Mouse (Mus musculus) olfactory bulb, adult 2 months (tissue): ENCODE data around the gene Casc4.

Experiments
- CTCF ChIP-seq: fragments of 200-500 bp; IDR thresholded peaks from 2 replicates; pipeline ENCODE4 v1.5.1; 2012; ENCODE audit warnings: low read depth, mild to moderate bottlenecking, low read length, moderate library complexity; ENCODE audit not compliant: insufficient read depth
- POLR2A ChIP-seq: fragments of 200-500 bp; IDR thresholded peaks from 2 replicates; pipeline ENCODE4 v1.6.1; 2012; ENCODE audit warnings: mild to moderate bottlenecking, low read depth, low read length, moderate library complexity; ENCODE audit not compliant: insufficient read depth

DNA sequence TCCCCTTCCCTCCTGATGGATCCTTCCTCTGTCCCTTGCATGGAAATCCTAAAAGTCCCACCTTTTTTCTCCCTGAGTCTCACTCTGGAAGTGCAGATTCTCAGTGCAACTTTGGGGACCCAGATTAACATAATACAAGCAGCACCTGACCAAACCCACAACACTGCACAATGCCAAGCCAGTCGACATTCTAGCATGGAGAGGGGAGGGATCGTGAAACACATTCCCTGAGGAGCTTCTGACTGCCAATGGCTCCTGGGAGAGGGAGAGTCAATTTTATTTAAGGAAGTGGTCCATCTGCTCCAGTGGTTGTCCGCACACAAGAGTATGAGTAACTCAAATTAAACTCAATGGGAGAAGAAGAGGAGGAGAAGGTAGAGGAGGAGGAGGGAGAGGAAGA is 31.8 kb upstream of the Casc4 start:
- TF ChIP-seq POLR2A (no peak), CTCF (no peak)
